Mouse (Mus musculus) forebrain, embryonic 14.5 days (tissue): ENCODE results near the gene Rnf141. TPM values are rescaled to one million over a fixed set of nuclear protein-coding genes. Genes with fewer than 3 reads are reported as not detected.

Experiments used
- microRNA-seq: library from miRNA; unstranded; fragments of <30 nt; microRNA quantifications from one replicate; pipeline ENCODE4, GENCODE M21; 2016
- polyA plus RNA-seq: library from polyadenylated mRNA; unstranded; fragments of >200 nt; fragmentation: Nextera tagmentation; extraction: Ambion mirVana; gene quantifications from 2 replicates; pipeline ENCODE4 v1.2.1, GENCODE M21; 2014

Gene Rnf141
- polyA plus RNA-seq, 1 experiment from 2014 or later = 36.8 TPM

Small RNAs within 50 kb of the gene (microRNA-seq; reads per million reads assigned to microRNA genes)
- not detected for gene Gm47282

Other genes with a start within 250 kb of the Rnf141 start
- 44.0 and 60.8 TPM in 2 replicates for gene Sbf2, start 229.5 kb downstream of the Rnf141 start, polyA plus RNA-seq
- gene Adm, start 216.8 kb downstream of the Rnf141 start, polyA plus RNA-seq = 1.6 and 1.8 TPM in 2 replicates
- 3.6 and 4.9 TPM in 2 replicates for gene Ampd3, start 76.3 kb downstream of the Rnf141 start, polyA plus RNA-seq
- gene Lyve1, start 18.8 kb upstream of the Rnf141 start, polyA plus RNA-seq = 5.7 and 6.7 TPM in 2 replicates
- gene Mrvi1, start 138.0 kb upstream of the Rnf141 start, polyA plus RNA-seq = 0.58 and 1.3 TPM in 2 replicates
- 62.0 and 71.0 TPM in 2 replicates for gene Ctr9, start 184.5 kb upstream of the Rnf141 start, polyA plus RNA-seq
- gene Eif4g2, start 238.6 kb upstream of the Rnf141 start, polyA plus RNA-seq = 1,462 and 1,469 TPM in 2 replicates